ENCODE assay signal across 15 mouse cellular contexts in the genomic region with DNA sequence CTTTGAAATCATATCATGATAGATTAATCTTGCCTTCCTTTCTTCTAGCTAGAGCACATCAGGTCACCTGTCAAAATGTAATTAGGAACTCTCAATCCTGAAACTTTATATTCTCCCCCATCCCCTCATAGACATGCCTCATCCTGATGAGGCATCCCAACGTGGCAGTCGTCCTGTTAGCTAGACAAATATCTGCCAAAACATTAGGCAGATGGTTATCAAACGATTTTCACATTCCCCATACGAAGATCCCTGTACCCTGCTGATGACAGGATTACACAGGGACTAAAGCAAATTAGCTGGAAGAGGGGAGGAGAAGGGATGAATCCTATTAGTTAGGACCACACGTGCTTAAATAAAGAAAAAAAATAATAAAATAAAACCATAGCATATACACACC.
"Had no signal": no experiment of that assay in that cellular context is flagged by ENCODE, and none has a peak within 500 bp of the region (broad histone marks: within the 10 kb centered on the region; RNA-seq: fewer than 3 reads in every experiment).

No protein-coding gene starts in this region.

- H3K27ac ChIP-seq: liver, embryonic 14.5 days; midbrain, embryonic 12.5 days; neural tube, embryonic 12.5 days; stomach, embryonic 15.5 days; stomach, postnatal 0 days had no signal

- H3K4me3 ChIP-seq: midbrain, embryonic 12.5 days; neural tube, embryonic 12.5 days; stomach, embryonic 15.5 days had no signal

- DNase-seq: lung, adult 18-20 months; lung, embryonic 14.5 days; lung, postnatal 10 days; lung, postnatal 4 days; midbrain, embryonic 14.5 days; right cerebral cortex, postnatal 14 days; thymus, adult 2 months; thymus, postnatal 25 days; thymus, postnatal 4 days had no signal

- H3K4me2 ChIP-seq: lung, embryonic 14.5 days; midbrain, embryonic 12.5 days; neural tube, embryonic 12.5 days; stomach, embryonic 15.5 days had no signal

- H3K27me3 ChIP-seq: neural tube, embryonic 12.5 days; stomach, embryonic 15.5 days had no signal

- ATAC-seq: midbrain, embryonic 16.5 days had no signal

- H3K9me3 ChIP-seq: midbrain, embryonic 12.5 days; neural tube, embryonic 12.5 days; stomach, embryonic 15.5 days had no signal

- H3K9ac ChIP-seq: liver, embryonic 14.5 days; lung, embryonic 14.5 days; midbrain, embryonic 12.5 days; neural tube, embryonic 12.5 days; stomach, embryonic 15.5 days had no signal

- H3K4me1 ChIP-seq: midbrain, embryonic 12.5 days; neural tube, embryonic 12.5 days; stomach, embryonic 15.5 days had no signal

- H3K36me3 ChIP-seq: midbrain, embryonic 12.5 days; neural tube, embryonic 12.5 days; stomach, embryonic 15.5 days had no signal
